Mouse (Mus musculus) stomach, embryonic 14.5 days (tissue): Measurements from ENCODE around the gene Srsf4. TPM values are rescaled to one million over a fixed set of nuclear protein-coding genes. Genes with fewer than 3 reads are reported as not detected.

Experiments
- ATAC-seq: fragments of 200-750 bp; cut with Nextera tagmentation; 2 replicates; pipeline ENCODE4 v1.8.0; 2017; ENCODE audit warnings: low read depth, moderate TSS enrichment; ENCODE audit not compliant: insufficient number of reproducible peaks, insufficient read depth, low FRiP score
- H3K27ac ChIP-seq: fragments of 300-500 bp; sonication (generic); 2 replicates; pipeline ENCODE4 v1.5.1; 2014; ENCODE audit warnings: mild to moderate bottlenecking, low read length, moderate library complexity, mixed read lengths
- H3K27me3 ChIP-seq: fragments of 300-500 bp; sonication (generic); 2 replicates; pipeline ENCODE4 v1.6.1; 2014; ENCODE audit warnings: low read length, control low read depth, mixed read lengths; ENCODE audit not compliant: control insufficient read depth, insufficient read depth
- H3K36me3 ChIP-seq: fragments of 300-500 bp; sonication (generic); 2 replicates; pipeline ENCODE4 v1.6.1; 2014; ENCODE audit warnings: mild to moderate bottlenecking, control low read depth, low read length, moderate library complexity, mixed read lengths; ENCODE audit not compliant: control insufficient read depth, insufficient read depth
- H3K4me1 ChIP-seq: fragments of 300-500 bp; sonication (generic); 2 replicates; pipeline ENCODE4 v1.6.1; 2014; ENCODE audit warnings: low read length, control low read depth, mixed read lengths; ENCODE audit not compliant: control insufficient read depth, insufficient read depth
- H3K4me2 ChIP-seq: fragments of 300-500 bp; sonication (generic); replicated peaks from 2 replicates; pipeline ENCODE4 v1.6.1; 2014; ENCODE audit warnings: low read depth, low read length, control low read depth
- H3K4me3 ChIP-seq: fragments of 300-500 bp; sonication (generic); 2 replicates; pipeline ENCODE4 v1.5.1; 2014; ENCODE audit warnings: low read depth, low read length, control low read depth
- H3K9ac ChIP-seq: fragments of 300-500 bp; sonication (generic); replicated peaks from 2 replicates; pipeline ENCODE4 v1.6.1; 2014; ENCODE audit warnings: low read depth, mild to moderate bottlenecking, control low read depth, low read length, moderate library complexity, mixed read lengths
- H3K9me3 ChIP-seq: fragments of 300-500 bp; sonication (generic); 2 replicates; pipeline ENCODE4 v1.6.1; 2016; ENCODE audit warnings: low read depth, low read length, control low read depth; ENCODE audit not compliant: control insufficient read depth
- WGBS: fragments of 180-500 bp; shearing (Covaris S2); extraction: QIAGEN DNeasy Blood & Tissue Kit; methylation state at CpG from one replicate; pipeline ENCODE4 v1.1.7; 2014; 5-methylcytosine and 5-hydroxymethylcytosine counted together
- polyA plus RNA-seq: library from polyadenylated mRNA; unstranded; fragments of >200 nt; fragmentation: Nextera tagmentation; extraction: Ambion mirVana; gene quantifications from 2 replicates; pipeline ENCODE4 v1.2.1, GENCODE M21; 2014

The Srsf4 gene
- polyA plus RNA-seq, 1 experiment from 2014 or later = 95.3 TPM

GRCm38 (mm10) chr4:131939459-131939858 lies 66.0 kb downstream of the Srsf4 start:
- H3K27me3 ChIP-seq = no peaks in the 10 kb centered on the region
- H3K9ac ChIP-seq = no peak overlapping the region
- ATAC-seq = no peak
- no peak overlapping the region for H3K27ac ChIP-seq
- no peaks in the 10 kb centered on the region for H3K9me3 ChIP-seq
- WGBS = 71% methylated on average over 2 of the region's 2 CpGs
- H3K4me3 ChIP-seq = no peak overlapping the region
- H3K4me2 ChIP-seq = no peak overlapping the region
- H3K4me1 ChIP-seq = no peaks in the 10 kb centered on the region
- H3K36me3 ChIP-seq = no peaks in the 10 kb centered on the region; the same call in 1 of the 2 replicates

- Histone ChIP-seq H3K9ac (no peak overlapping the region), H3K4me2 (no peak overlapping the region), H3K36me3 (no peaks in the 10 kb centered on the region; the same call in 1 of the 2 replicates), H3K9me3 (no peaks in the 10 kb centered on the region), H3K4me3 (no peak overlapping the region), H3K4me1 (no peaks in the 10 kb centered on the region), H3K27me3 (no peaks in the 10 kb centered on the region), H3K27ac (no peak overlapping the region)
- WGBS = 96% methylated on average over 4 of the region's 4 CpGs
- ATAC-seq = no peak
Observed at GRCm38 (mm10) chr4:131940846-131941245, 67.4 kb downstream of the Srsf4 start.

DNA sequence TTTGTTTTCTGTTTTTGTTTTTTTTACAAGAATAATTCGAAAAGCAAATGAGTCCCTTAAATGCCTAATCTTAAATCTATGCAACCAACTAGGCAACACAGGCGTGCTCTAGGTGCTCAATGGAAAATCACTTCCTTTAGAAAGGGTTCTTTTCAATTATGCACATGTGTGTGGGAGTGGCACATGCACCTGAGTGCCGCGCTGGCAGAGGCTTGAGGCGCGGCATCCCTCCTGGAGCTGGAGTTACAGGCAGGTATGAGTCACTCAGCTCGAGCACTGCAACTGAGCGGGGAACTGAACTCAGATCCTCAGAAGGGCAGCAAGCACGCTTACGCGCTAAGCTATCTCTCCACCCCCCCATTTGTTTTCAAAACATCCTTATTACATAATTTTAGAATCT lies 74.4 kb downstream of the Srsf4 start:
- H3K9ac ChIP-seq = no peak overlapping the region
- H3K9me3 ChIP-seq = no peaks in the 10 kb centered on the region
- 0 out of 2 replicates have a peak, but pooled peaks cover 3% of the 10 kb centered on the region for H3K36me3 ChIP-seq
- H3K27me3 ChIP-seq = no peaks in the 10 kb centered on the region
- H3K4me2 ChIP-seq = no peak overlapping the region
- H3K4me1 ChIP-seq = peaks cover 3% of the 10 kb centered on the region
- no peak overlapping the region for H3K4me3 ChIP-seq
- no peak for ATAC-seq
- H3K27ac ChIP-seq = no peak overlapping the region
- WGBS = 85% methylated on average over 11 of the region's 11 CpGs

DNA sequence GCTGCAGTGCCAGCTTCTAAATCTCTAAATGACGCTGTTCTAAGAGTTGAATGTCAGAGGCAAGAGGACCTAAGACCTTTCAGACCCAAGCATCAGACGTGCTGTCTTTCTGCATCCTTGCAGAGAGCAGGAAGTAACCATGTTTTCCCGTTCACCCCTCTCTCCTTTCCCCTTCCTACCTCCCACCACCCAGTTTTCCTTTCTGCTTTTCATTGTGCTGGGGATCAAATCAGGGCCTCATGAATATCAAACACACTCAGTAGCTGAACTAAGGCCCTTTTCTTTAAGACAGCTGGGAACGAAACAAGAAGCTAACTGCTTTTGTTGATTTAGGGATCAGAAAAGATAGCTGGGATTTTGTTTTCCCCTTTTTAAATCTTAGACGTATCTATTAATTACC lies 76.5 kb downstream of the Srsf4 start:
- peaks cover 3% of the 10 kb centered on the region for H3K4me1 ChIP-seq
- no peak for ATAC-seq
- WGBS = 31% methylated on average over 5 of the region's 5 CpGs
- no peak overlapping the region for H3K4me2 ChIP-seq
- no peak overlapping the region for H3K4me3 ChIP-seq
- no peaks in the 10 kb centered on the region for H3K9me3 ChIP-seq
- no peaks in the 10 kb centered on the region for H3K27me3 ChIP-seq
- no peak overlapping the region for H3K27ac ChIP-seq
- H3K36me3 ChIP-seq = peaks cover 6% of the 10 kb centered on the region; the same call in 1 of the 2 replicates
- H3K9ac ChIP-seq = no peak overlapping the region

- ATAC-seq = no peak
- H3K9me3 ChIP-seq = no peaks in the 10 kb centered on the region
- no peak overlapping the region for H3K4me2 ChIP-seq
Observed at GRCm38 (mm10) chr4:131950657-131951056, 77.2 kb downstream of the Srsf4 start.

More at GRCm38 (mm10) chr4:131950657-131951056, 77.2 kb downstream of the Srsf4 start:
- Histone ChIP-seq H3K9ac (no peak overlapping the region), H3K4me1 (peaks cover 3% of the 10 kb centered on the region), H3K27me3 (no peaks in the 10 kb centered on the region), H3K36me3 (peaks cover 8% of the 10 kb centered on the region), H3K27ac (no peak overlapping the region), H3K4me3 (no peak overlapping the region)
- WGBS = 69% methylated on average over 8 of the region's 8 CpGs

Other genes with a start within 250 kb of the Srsf4 start
- gene Ptpru, start 35.3 kb upstream of the Srsf4 start, polyA plus RNA-seq = 16.1 and 18.0 TPM in 2 replicates
- 47.6 and 48.6 TPM in 2 replicates for gene Mecr, start 30.1 kb upstream of the Srsf4 start, polyA plus RNA-seq
- 0.71 and 1.4 TPM in 2 replicates for gene Tmem200b, start 48.2 kb downstream of the Srsf4 start, polyA plus RNA-seq
- 0.14 and 0.27 TPM in 2 replicates for gene Gm10300, start 201.1 kb downstream of the Srsf4 start, polyA plus RNA-seq
- gene Epb41, start 201.7 kb downstream of the Srsf4 start, polyA plus RNA-seq = 55.0 and 57.3 TPM in 2 replicates